Mouse (Mus musculus): ENCODE data around the gene Olfr593. TPM values are rescaled to one million over a fixed set of nuclear protein-coding genes. Genes with fewer than 3 reads are reported as not detected.
"Not testable (repeated sequence)": the region's sequence is repeated elsewhere in the genome, so short reads cannot be mapped to it uniquely, and the experiment has no call there.

Olfr593 gene
- polyA plus RNA-seq (2012; rRNA removed), result not detected in 2 replicates

GRCm38 (mm10) chr7:103211562-103211961 is at the start of gene Olfr593:
Gene Olfr593, plus strand, starts transcription at chr7:103211862.
- TF ChIP-seq CTCF (IDR thresholded peaks at IDR 0.05; ENCODE audit: borderline replicate concordance, extremely low read depth, insufficient read depth, insufficient read length) (no peak), POLR2A (IDR thresholded peaks at IDR 0.05; ENCODE audit: borderline replicate concordance, extremely low read depth, insufficient read depth, insufficient read length, poor library complexity, severe bottlenecking) (no peak)

GRCm38 (mm10) chr7:103169697-103170096 is 42.0 kb upstream of the Olfr593 start:
- no peak for DNase-seq (ENCODE audit: low read depth)

More at GRCm38 (mm10) chr7:103211562-103211961, at the start of gene Olfr593:
- DNase-seq (ENCODE audit: low read depth), result no peak

GRCm38 (mm10) chr7:103178240-103178639 is 33.4 kb upstream of the Olfr593 start, which contains the start of gene Olfr591:
Gene Olfr591, minus strand, starts transcription at chr7:103178340.
- DNase-seq (ENCODE audit: low read depth), result no peak
- TF ChIP-seq CTCF (IDR thresholded peaks at IDR 0.05; ENCODE audit: borderline replicate concordance, extremely low read depth, insufficient read depth, insufficient read length), result no peak
- TF ChIP-seq POLR2A (IDR thresholded peaks at IDR 0.05; ENCODE audit: borderline replicate concordance, extremely low read depth, insufficient read depth, insufficient read length, poor library complexity, severe bottlenecking), result no peak

More at GRCm38 (mm10) chr7:103169697-103170096, 42.0 kb upstream of the Olfr593 start:
- TF ChIP-seq CTCF (IDR thresholded peaks at IDR 0.05; ENCODE audit: borderline replicate concordance, extremely low read depth, insufficient read depth, insufficient read length), result no peak
- TF ChIP-seq POLR2A (IDR thresholded peaks at IDR 0.05; ENCODE audit: borderline replicate concordance, extremely low read depth, insufficient read depth, insufficient read length, poor library complexity, severe bottlenecking), result no peak

- not testable (repeated sequence) for DNase-seq (ENCODE audit: low read depth)
These were observed 27.2 kb upstream of the Olfr593 start, which contains the start of gene Olfr592 for GRCm38 (mm10) chr7:103184503-103184902. Gene Olfr592, plus strand, starts transcription at chr7:103184803.

- not testable (repeated sequence) for DNase-seq (ENCODE audit: low read depth)
These were observed 388 bp downstream of the Olfr593 start for GRCm38 (mm10) chr7:103212050-103212449.

GRCm38 (mm10) chr7:103216696-103217095 is 5.0 kb downstream of the Olfr593 start, which contains the start of gene Olfr594:
Gene Olfr594, plus strand, starts transcription at chr7:103216996.
- no peak for TF ChIP-seq POLR2A (IDR thresholded peaks at IDR 0.05; ENCODE audit: borderline replicate concordance, extremely low read depth, insufficient read depth, insufficient read length, poor library complexity, severe bottlenecking)
- no peak for DNase-seq (ENCODE audit: low read depth)

- not testable (repeated sequence) for DNase-seq (ENCODE audit: low read depth)
These were observed 40.7 kb downstream of the Olfr593 start, which contains the start of gene Usp17ld for GRCm38 (mm10) chr7:103252405-103252804. Gene Usp17ld, minus strand, starts transcription at chr7:103252505.

Other genes starting within 250 kb of the Olfr593 start
- gene Olfr576, start 249.2 kb upstream of the Olfr593 start, polyA plus RNA-seq (2012; rRNA removed), result not detected in 2 replicates
- not detected in 2 replicates for gene Olfr577, start 235.9 kb upstream of the Olfr593 start, polyA plus RNA-seq (2012; rRNA removed)
- not detected in 2 replicates for gene Olfr578, start 222.5 kb upstream of the Olfr593 start, polyA plus RNA-seq (2012; rRNA removed)
- not detected in 2 replicates for gene Olfr582, start 173.8 kb upstream of the Olfr593 start, polyA plus RNA-seq (2012; rRNA removed)
- not detected in 2 replicates for gene Olfr583, start 160.6 kb upstream of the Olfr593 start, polyA plus RNA-seq (2012; rRNA removed)
- gene Olfr584, start 130.0 kb upstream of the Olfr593 start, polyA plus RNA-seq (2012; rRNA removed), result not detected in 2 replicates
- gene Olfr585, start 114.1 kb upstream of the Olfr593 start, polyA plus RNA-seq (2012; rRNA removed), result not detected in 2 replicates
- gene Olfr586, start 86.2 kb upstream of the Olfr593 start, polyA plus RNA-seq (2012; rRNA removed), result not detected in 2 replicates
- gene Olfr588-ps1, start 71.0 kb upstream of the Olfr593 start, polyA plus RNA-seq (2012; rRNA removed), result not detected in 2 replicates
- not detected in 2 replicates for gene Olfr589, start 55.5 kb upstream of the Olfr593 start, polyA plus RNA-seq (2012; rRNA removed)
- not detected in 2 replicates for gene Olfr591, start 33.5 kb upstream of the Olfr593 start, polyA plus RNA-seq (2012; rRNA removed)
- gene Olfr592, start 27.1 kb upstream of the Olfr593 start, polyA plus RNA-seq (2012; rRNA removed), result not detected in 2 replicates
- not detected in 2 replicates for gene Olfr594, start 5.1 kb downstream of the Olfr593 start, polyA plus RNA-seq (2012; rRNA removed)
- gene Usp17ld, start 40.6 kb downstream of the Olfr593 start, polyA plus RNA-seq (2012; rRNA removed), result not detected in 2 replicates
- gene Olfr596, start 93.8 kb downstream of the Olfr593 start, polyA plus RNA-seq (2012; rRNA removed), result not detected in 2 replicates
- gene Olfr597, start 104.5 kb downstream of the Olfr593 start, polyA plus RNA-seq (2012; rRNA removed), result not detected in 2 replicates
- gene Olfr598, start 111.7 kb downstream of the Olfr593 start, polyA plus RNA-seq (2012; rRNA removed), result not detected in 2 replicates
- not detected in 2 replicates for gene Olfr599, start 124.1 kb downstream of the Olfr593 start, polyA plus RNA-seq (2012; rRNA removed)
- gene Olfr600, start 137.8 kb downstream of the Olfr593 start, polyA plus RNA-seq (2012; rRNA removed), result not detected in 2 replicates
- not detected in 2 replicates for gene Olfr601, start 150.8 kb downstream of the Olfr593 start, polyA plus RNA-seq (2012; rRNA removed)
- gene Olfr603, start 174.3 kb downstream of the Olfr593 start, polyA plus RNA-seq (2012; rRNA removed), result not detected in 2 replicates
- gene Usp17lc, start 203.2 kb downstream of the Olfr593 start, polyA plus RNA-seq (2012; rRNA removed), result not detected in 2 replicates
- not detected in 2 replicates for gene Olfr605, start 233.6 kb downstream of the Olfr593 start, polyA plus RNA-seq (2012; rRNA removed)
- not detected in 2 replicates for gene Olfr606, start 237.2 kb downstream of the Olfr593 start, polyA plus RNA-seq (2012; rRNA removed)

Measured in brain, embryonic 14.5 days (tissue).